Mouse (Mus musculus): ENCODE results near the gene Alk.

Gene Alk

GRCm38 (mm10) chr17:72253411-72253810, 351.0 kb downstream of the Alk start:
- no peak for DNase-seq (ENCODE audit: low spot score in 2 of 2)

GRCm38 (mm10) chr17:72251554-72251953, 352.9 kb downstream of the Alk start:
- no peak for DNase-seq (ENCODE audit: low spot score in 2 of 2)

GRCm38 (mm10) chr17:72250482-72251405, 353.7 kb downstream of the Alk start:
- no peak for DNase-seq (ENCODE audit: low spot score in 2 of 2)

GRCm38 (mm10) chr17:72242036-72242435, 362.4 kb downstream of the Alk start:
- no peak for DNase-seq (ENCODE audit: low spot score in 2 of 2)

- DNase-seq (ENCODE audit: low spot score in 2 of 2): no peak
Measured at GRCm38 (mm10) chr17:72237315-72237714, 367.1 kb downstream of the Alk start.

- DNase-seq (ENCODE audit: low spot score in 2 of 2): no peak
Measured at GRCm38 (mm10) chr17:72230891-72231290, 373.5 kb downstream of the Alk start.

- no peak for DNase-seq (ENCODE audit: low spot score in 2 of 2)
Measured at GRCm38 (mm10) chr17:72218816-72219215, 385.6 kb downstream of the Alk start.

- no peak for DNase-seq (ENCODE audit: low spot score in 2 of 2)
Measured at GRCm38 (mm10) chr17:72197576-72197975, 406.9 kb downstream of the Alk start.

- no peak for DNase-seq (ENCODE audit: low spot score in 2 of 2)
Measured at GRCm38 (mm10) chr17:72194976-72195650, 409.3 kb downstream of the Alk start.

- no peak for DNase-seq (ENCODE audit: low spot score in 2 of 2)
Measured at GRCm38 (mm10) chr17:72190536-72190935, 413.9 kb downstream of the Alk start.

GRCm38 (mm10) chr17:72187026-72187425, 417.4 kb downstream of the Alk start:
- DNase-seq (ENCODE audit: low spot score in 2 of 2): no peak

GRCm38 (mm10) chr17:72182414-72182813, 422.0 kb downstream of the Alk start:
- DNase-seq (ENCODE audit: low spot score in 2 of 2): no peak

GRCm38 (mm10) chr17:72180200-72180599, 424.2 kb downstream of the Alk start:
- no peak for DNase-seq (ENCODE audit: low spot score in 2 of 2)

GRCm38 (mm10) chr17:72179722-72180140, 424.7 kb downstream of the Alk start:
- no peak for DNase-seq (ENCODE audit: low spot score in 2 of 2)

GRCm38 (mm10) chr17:72173778-72174177, 430.6 kb downstream of the Alk start:
- DNase-seq (ENCODE audit: low spot score in 2 of 2): no peak

GRCm38 (mm10) chr17:72168152-72168551, 436.3 kb downstream of the Alk start:
- DNase-seq (ENCODE audit: low spot score in 2 of 2): no peak

- no peak for DNase-seq (ENCODE audit: low spot score in 2 of 2)
Measured at GRCm38 (mm10) chr17:72158857-72159385, 445.5 kb downstream of the Alk start.

- no peak for DNase-seq (ENCODE audit: low spot score in 2 of 2)
Measured at GRCm38 (mm10) chr17:72157830-72158629, 446.4 kb downstream of the Alk start.

- DNase-seq (ENCODE audit: low spot score in 2 of 2): no peak
Measured at GRCm38 (mm10) chr17:72153038-72153437, 451.4 kb downstream of the Alk start.

GRCm38 (mm10) chr17:72144946-72145598, 459.4 kb downstream of the Alk start:
- no peak for DNase-seq (ENCODE audit: low spot score in 2 of 2)

GRCm38 (mm10) chr17:72144461-72144860, 460.0 kb downstream of the Alk start:
- DNase-seq (ENCODE audit: low spot score in 2 of 2): no peak

All from spleen, postnatal 4 days (tissue).